Mouse (Mus musculus): Measurements from ENCODE around the gene Hmg20a. TPM values are rescaled to one million over a fixed set of nuclear protein-coding genes. Genes with fewer than 3 reads are reported as not detected.

Hmg20a gene
- total RNA-seq (2021): 10 to 100 TPM; 14.7 to 14.8 TPM
- long read RNA-seq, experiment 1, transcript Hmg20a-201 (10 exons, 3,778 nt): major isoform, 6 of 13 reads
- long read RNA-seq, experiment 1, partial matches to known transcripts: 7 of 13 reads
- long read RNA-seq, experiment 1, other reads (novel, unspliced or antisense): 0 of 13 reads
- long read RNA-seq, experiment 2, transcript Hmg20a-201 (10 exons, 3,778 nt): major isoform, 7 of 14 reads
- long read RNA-seq, experiment 2, partial matches to known transcripts: 1 of 14 reads
- long read RNA-seq, experiment 2, other reads (novel, unspliced or antisense): 4 of 14 reads

GRCm38 (mm10) chr9:56417948-56418737 is at the start of gene Hmg20a, which contains the start of gene Peak1:
Gene Hmg20a (plus strand): TSS chr9:56418609.
Gene Peak1 (minus strand): TSS chr9:56418067.
- peak within 1 kb of the TSS; percentile 99 for H3K27ac ChIP-seq
- H3K4me3 ChIP-seq: peak within 1 kb of the TSS; percentile 99
- intact Hi-C loops (cut with DNase I): loop anchor here (1.0 to 5.0 kb wide), 5 partner anchors 88 to 206 kb away; no protein-coding TSS in a partner anchor
- DNase-seq: peak; percentile 100
- no peak for TF ChIP-seq CTCF (IDR thresholded peaks at IDR 0.05)

- no peak for TF ChIP-seq CTCF (IDR thresholded peaks at IDR 0.05)
- intact Hi-C loops (cut with DNase I): no loop called here
- DNase-seq: no peak
- Histone ChIP-seq H3K4me3 (peak overlapping the region; percentile 11; the same call in 1 of the 2 replicates), H3K27ac (peak overlapping the region; percentile 46; the same call in 1 of the 2 replicates)
Measured at GRCm38 (mm10) chr9:56368814-56369213, 49.6 kb upstream of the Hmg20a start.

GRCm38 (mm10) chr9:56370710-56371109 is 47.7 kb upstream of the Hmg20a start:
- Histone ChIP-seq H3K4me3 (no peak overlapping the region), H3K27ac (no peak overlapping the region)
- no peak for TF ChIP-seq CTCF (IDR thresholded peaks at IDR 0.05)
- no peak for DNase-seq
- intact Hi-C loops (cut with DNase I): no loop called here

DNA sequence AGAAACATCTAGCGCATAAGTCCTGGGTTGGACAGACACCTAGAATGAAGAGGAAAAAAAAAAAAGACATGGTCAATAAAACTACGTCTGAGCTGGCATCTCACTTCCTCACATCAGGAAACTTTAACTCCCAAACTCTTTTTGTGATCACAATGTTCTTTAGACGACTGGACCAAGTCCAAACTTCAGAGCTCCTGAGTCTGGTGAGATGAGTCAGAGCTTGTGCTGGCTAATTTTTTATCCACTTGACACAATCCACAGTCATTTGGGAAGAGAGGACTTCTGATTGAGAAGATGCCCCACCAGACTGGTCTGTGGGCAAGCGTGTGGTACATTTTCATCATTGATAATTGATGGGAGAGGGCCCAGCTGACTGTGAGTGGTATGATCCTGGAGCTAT is 44.0 kb upstream of the Hmg20a start:
- Histone ChIP-seq H3K27ac (no peak overlapping the region), H3K4me3 (no peak overlapping the region)
- no peak for DNase-seq
- TF ChIP-seq CTCF (IDR thresholded peaks at IDR 0.05): no peak
- intact Hi-C loops (cut with DNase I): no loop called here

DNA sequence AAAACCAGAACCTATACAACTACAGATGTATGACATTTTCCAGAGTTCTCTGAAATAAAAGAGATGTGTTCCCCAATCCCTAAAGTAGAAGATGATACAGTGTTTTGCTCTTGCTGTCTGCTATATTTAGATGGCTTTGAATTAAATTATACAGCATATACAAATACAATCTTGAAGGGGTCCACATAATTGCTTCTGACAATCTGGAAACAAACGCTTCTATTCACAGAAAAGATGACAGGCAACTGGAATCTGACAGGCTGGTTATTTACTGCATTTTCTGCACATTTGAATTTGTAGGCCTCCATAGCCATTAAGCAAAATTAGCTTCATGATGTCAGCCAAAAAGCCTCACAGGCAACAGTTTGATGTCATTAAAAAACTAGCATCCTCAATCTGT is 35.6 kb upstream of the Hmg20a start:
- H3K27ac ChIP-seq: no peak overlapping the region
- no peak for TF ChIP-seq CTCF (IDR thresholded peaks at IDR 0.05)
- no peak overlapping the region for H3K4me3 ChIP-seq
- intact Hi-C loops (cut with DNase I): no loop called here
- DNase-seq: no peak

DNA sequence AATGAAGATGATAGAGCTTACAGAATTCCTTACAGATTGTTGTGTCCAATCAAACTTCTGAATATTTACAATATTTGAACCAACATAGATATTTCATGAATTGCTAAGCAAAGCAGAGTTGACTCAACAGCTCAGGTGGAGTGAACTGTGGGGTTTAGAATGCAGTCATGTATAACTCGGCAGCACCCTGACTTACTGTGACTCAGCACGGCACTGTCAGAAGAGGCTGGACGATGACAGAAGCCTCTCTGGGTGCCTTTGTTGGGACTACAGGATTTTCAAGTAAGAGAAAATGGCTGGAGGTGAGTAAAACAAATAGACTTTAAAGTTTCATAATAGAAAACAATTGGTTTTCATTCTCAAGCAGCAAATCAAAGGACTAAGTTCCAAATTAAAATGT is 25.6 kb upstream of the Hmg20a start:
- Histone ChIP-seq H3K27ac (no peak overlapping the region), H3K4me3 (no peak overlapping the region)
- intact Hi-C loops (cut with DNase I): no loop called here
- no peak for DNase-seq
- TF ChIP-seq CTCF (IDR thresholded peaks at IDR 0.05): no peak

DNA sequence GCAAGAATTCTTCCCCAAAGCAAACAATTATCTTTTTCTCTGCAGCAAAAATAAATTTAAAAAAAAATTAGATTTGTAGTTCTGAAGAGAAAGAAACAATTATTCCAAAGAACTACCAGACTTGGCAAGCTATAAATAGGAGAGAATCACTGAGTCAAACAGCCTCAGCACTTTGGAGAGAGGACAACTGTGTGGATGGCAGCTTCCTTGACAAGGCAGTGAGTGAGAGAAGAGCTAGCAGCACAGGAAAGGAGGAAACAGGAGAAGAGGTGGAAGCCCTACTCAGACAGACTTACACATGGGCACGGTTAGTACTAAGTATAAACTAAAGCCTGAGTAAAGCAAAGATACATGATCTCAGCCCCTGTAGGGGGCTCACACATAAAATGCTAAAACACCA is 22.1 kb upstream of the Hmg20a start:
- no peak overlapping the region for H3K4me3 ChIP-seq
- TF ChIP-seq CTCF (IDR thresholded peaks at IDR 0.05): no peak
- intact Hi-C loops (cut with DNase I): no loop called here
- peak overlapping the region; percentile 28; the same call in 1 of the 2 replicates for H3K27ac ChIP-seq
- no peak for DNase-seq

GRCm38 (mm10) chr9:56404619-56405018 is 13.8 kb upstream of the Hmg20a start:
- no peak overlapping the region for H3K4me3 ChIP-seq
- intact Hi-C loops (cut with DNase I): no loop called here
- peak overlapping the region; percentile 24; the same call in 1 of the 2 replicates for H3K27ac ChIP-seq
- no peak for TF ChIP-seq CTCF (IDR thresholded peaks at IDR 0.05)
- DNase-seq: no peak

DNA sequence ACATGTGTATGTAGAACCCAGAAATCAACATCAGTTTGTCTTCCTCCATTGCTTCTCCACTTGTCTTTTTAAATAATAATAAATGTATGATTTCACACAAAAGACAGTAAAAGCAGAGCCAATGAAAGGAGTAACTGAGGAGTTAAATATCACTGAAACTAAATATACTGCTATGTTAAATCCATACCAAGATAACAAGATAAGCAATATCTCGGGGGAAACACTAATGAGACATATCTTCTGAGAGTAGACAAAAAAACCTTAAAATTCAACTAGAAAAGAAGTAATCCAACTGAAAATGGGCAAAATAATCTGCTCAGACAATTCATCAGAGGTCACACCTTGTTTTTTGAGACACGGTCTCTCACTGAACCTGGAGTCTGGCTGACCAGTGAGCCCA is 8.5 kb upstream of the Hmg20a start:
- DNase-seq: no peak
- H3K4me3 ChIP-seq: no peak overlapping the region
- no peak overlapping the region for H3K27ac ChIP-seq
- TF ChIP-seq CTCF (IDR thresholded peaks at IDR 0.05): no peak
- intact Hi-C loops (cut with DNase I): loop anchor here (5.0 kb wide), 1 partner anchor 88 kb away; no protein-coding TSS in a partner anchor

GRCm38 (mm10) chr9:56412716-56413115 is 5.7 kb upstream of the Hmg20a start:
- DNase-seq: no peak
- H3K4me3 ChIP-seq: no peak overlapping the region
- TF ChIP-seq CTCF (IDR thresholded peaks at IDR 0.05): no peak
- peak overlapping the region; percentile 20; the same call in 1 of the 2 replicates for H3K27ac ChIP-seq
- intact Hi-C loops (cut with DNase I): loop anchor here (5.0 kb wide), 1 partner anchor 90 kb away; no protein-coding TSS in a partner anchor

DNA sequence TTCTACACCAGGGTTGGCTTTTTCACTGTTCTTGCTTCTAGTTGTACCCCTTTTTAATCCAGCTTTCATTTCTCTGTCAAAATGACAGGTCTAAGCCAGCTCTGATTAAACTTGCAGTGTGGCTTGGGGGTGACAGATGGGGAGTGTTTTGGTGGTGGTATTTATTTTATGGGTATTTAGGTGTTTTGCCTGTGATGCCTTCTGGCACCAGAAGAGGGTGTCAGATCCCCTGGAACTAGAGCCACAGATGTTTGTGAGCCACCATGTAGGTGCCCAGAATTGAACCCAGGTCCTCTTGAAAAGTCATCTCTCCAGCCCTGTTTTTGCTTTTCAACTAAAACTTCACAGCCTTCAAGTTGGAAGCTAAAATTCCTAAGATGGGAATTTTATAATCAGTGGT is 4.1 kb upstream of the Hmg20a start:
- intact Hi-C loops (cut with DNase I): loop anchor here (5.0 kb wide), 1 partner anchor 92 kb away; no protein-coding TSS in a partner anchor
- peak; percentile 23; the same call in 1 of the 2 replicates for TF ChIP-seq CTCF (IDR thresholded peaks at IDR 0.05)
- DNase-seq: no peak
- Histone ChIP-seq H3K27ac (no peak overlapping the region), H3K4me3 (no peak overlapping the region)

- TF ChIP-seq CTCF (IDR thresholded peaks at IDR 0.05): no peak
- DNase-seq: no peak
- intact Hi-C loops (cut with DNase I): loop anchor here (5.0 kb wide), 2 partner anchors 148 to 203 kb away; no protein-coding TSS in a partner anchor
- peak overlapping the region; percentile 99; the same call in 1 of the 2 replicates for H3K27ac ChIP-seq
- peak overlapping the region; percentile 17 for H3K4me3 ChIP-seq
Measured at GRCm38 (mm10) chr9:56415393-56415792, 3.0 kb upstream of the Hmg20a start.

Data from gastrocnemius, adult 2 months (tissue).